Mouse (Mus musculus): ENCODE data around the gene Cryl1. TPM values are rescaled to one million over a fixed set of nuclear protein-coding genes. Genes with fewer than 3 reads are reported as not detected.

The Cryl1 gene
- polyA plus RNA-seq, 1 experiment from 2014 or later, result 27.4 TPM

GRCm38 (mm10) chr14:57342316-57343055 is 55.8 kb downstream of the Cryl1 start:
- no peaks in the 10 kb centered on the region for H3K9me3 ChIP-seq

GRCm38 (mm10) chr14:57338666-57339065 is 59.7 kb downstream of the Cryl1 start:
- Histone ChIP-seq H3K9ac (no peak overlapping the region), H3K4me1 (0 out of 2 replicates have a peak, but pooled peaks cover 4% of the 10 kb centered on the region), H3K27me3 (no peaks in the 10 kb centered on the region), H3K4me2 (no peak overlapping the region), H3K27ac (no peak overlapping the region), H3K4me3 (no peak overlapping the region), H3K36me3 (no peaks in the 10 kb centered on the region), H3K9me3 (no peaks in the 10 kb centered on the region)
- 29% methylated on average over 6 of the region's 6 CpGs for WGBS
- ATAC-seq (ENCODE audit: borderline replicate concordance, extremely low read depth, low FRiP score, low TSS enrichment), result no peak

More at GRCm38 (mm10) chr14:57342316-57343055, 55.8 kb downstream of the Cryl1 start:
- H3K4me1 ChIP-seq, result 0 out of 2 replicates have a peak, but pooled peaks cover 4% of the 10 kb centered on the region
- H3K36me3 ChIP-seq, result no peaks in the 10 kb centered on the region
- H3K4me3 ChIP-seq, result no peak overlapping the region
- no peak overlapping the region for H3K9ac ChIP-seq
- H3K4me2 ChIP-seq, result no peak overlapping the region
- H3K27me3 ChIP-seq, result no peaks in the 10 kb centered on the region
- no peak for ATAC-seq (ENCODE audit: borderline replicate concordance, extremely low read depth, low FRiP score, low TSS enrichment)
- WGBS, result 68% methylated on average over 6 of the region's 6 CpGs
- H3K27ac ChIP-seq, result no peak overlapping the region

- no peak overlapping the region for H3K9ac ChIP-seq
- no peaks in the 10 kb centered on the region for H3K27me3 ChIP-seq
- no peaks in the 10 kb centered on the region for H3K36me3 ChIP-seq
- ATAC-seq (ENCODE audit: borderline replicate concordance, extremely low read depth, low FRiP score, low TSS enrichment), result no peak
- no peak overlapping the region for H3K4me2 ChIP-seq
- no peaks in the 10 kb centered on the region for H3K9me3 ChIP-seq
- no peak overlapping the region for H3K27ac ChIP-seq
- H3K4me1 ChIP-seq, result 0 out of 2 replicates have a peak, but pooled peaks cover 4% of the 10 kb centered on the region
- no peak overlapping the region for H3K4me3 ChIP-seq
- 72% methylated on average over 6 of the region's 6 CpGs for WGBS
Observed at GRCm38 (mm10) chr14:57334833-57335232, 63.5 kb downstream of the Cryl1 start.

- Histone ChIP-seq H3K9ac (no peak overlapping the region), H3K27me3 (no peaks in the 10 kb centered on the region), H3K27ac (no peak overlapping the region), H3K36me3 (no peaks in the 10 kb centered on the region), H3K9me3 (no peaks in the 10 kb centered on the region), H3K4me3 (no peak overlapping the region), H3K4me1 (no peaks in the 10 kb centered on the region), H3K4me2 (no peak overlapping the region)
- WGBS, result 55% methylated on average over 8 of the region's 8 CpGs
- ATAC-seq (ENCODE audit: borderline replicate concordance, extremely low read depth, low FRiP score, low TSS enrichment), result no peak
Observed at GRCm38 (mm10) chr14:57332503-57332902, 65.8 kb downstream of the Cryl1 start.

- Histone ChIP-seq H3K27me3 (no peaks in the 10 kb centered on the region), H3K4me3 (no peak overlapping the region), H3K27ac (no peak overlapping the region), H3K4me1 (no peaks in the 10 kb centered on the region), H3K9me3 (no peaks in the 10 kb centered on the region), H3K4me2 (no peak overlapping the region), H3K9ac (no peak overlapping the region), H3K36me3 (no peaks in the 10 kb centered on the region)
- 65% methylated on average over 10 of the region's 10 CpGs for WGBS
- no peak for ATAC-seq (ENCODE audit: borderline replicate concordance, extremely low read depth, low FRiP score, low TSS enrichment)
Observed at GRCm38 (mm10) chr14:57331097-57331496, 67.2 kb downstream of the Cryl1 start.

GRCm38 (mm10) chr14:57329600-57329999 is 68.7 kb downstream of the Cryl1 start:
- Histone ChIP-seq H3K27ac (no peak overlapping the region), H3K36me3 (no peaks in the 10 kb centered on the region), H3K4me3 (no peak overlapping the region), H3K4me2 (no peak overlapping the region), H3K27me3 (no peaks in the 10 kb centered on the region), H3K9ac (no peak overlapping the region), H3K9me3 (no peaks in the 10 kb centered on the region), H3K4me1 (no peaks in the 10 kb centered on the region)
- WGBS, result 86% methylated on average over 15 of the region's 15 CpGs
- no peak for ATAC-seq (ENCODE audit: borderline replicate concordance, extremely low read depth, low FRiP score, low TSS enrichment)

GRCm38 (mm10) chr14:57326771-57327170 is 71.6 kb downstream of the Cryl1 start:
- H3K36me3 ChIP-seq, result no peaks in the 10 kb centered on the region
- H3K4me1 ChIP-seq, result no peaks in the 10 kb centered on the region
- H3K4me2 ChIP-seq, result no peak overlapping the region
- H3K27ac ChIP-seq, result no peak overlapping the region
- no peaks in the 10 kb centered on the region for H3K9me3 ChIP-seq
- no peak for ATAC-seq (ENCODE audit: borderline replicate concordance, extremely low read depth, low FRiP score, low TSS enrichment)
- H3K9ac ChIP-seq, result no peak overlapping the region
- 84% methylated on average over 6 of the region's 6 CpGs for WGBS
- no peak overlapping the region for H3K4me3 ChIP-seq
- H3K27me3 ChIP-seq, result no peaks in the 10 kb centered on the region

- Histone ChIP-seq H3K4me2 (no peak overlapping the region), H3K9me3 (no peaks in the 10 kb centered on the region), H3K27ac (no peak overlapping the region), H3K4me3 (no peak overlapping the region), H3K9ac (no peak overlapping the region), H3K4me1 (peaks cover 4% of the 10 kb centered on the region; the same call in 1 of the 2 replicates), H3K36me3 (no peaks in the 10 kb centered on the region), H3K27me3 (no peaks in the 10 kb centered on the region)
- no peak for ATAC-seq (ENCODE audit: borderline replicate concordance, extremely low read depth, low FRiP score, low TSS enrichment)
- WGBS, result 54% methylated on average over 1 of the region's 1 CpGs
Observed at GRCm38 (mm10) chr14:57318812-57319211, 79.5 kb downstream of the Cryl1 start.

- Histone ChIP-seq H3K4me2 (no peak overlapping the region), H3K4me1 (peaks cover 4% of the 10 kb centered on the region; the same call in 1 of the 2 replicates), H3K36me3 (no peaks in the 10 kb centered on the region), H3K9ac (no peak overlapping the region), H3K27ac (no peak overlapping the region), H3K27me3 (no peaks in the 10 kb centered on the region), H3K4me3 (no peak overlapping the region), H3K9me3 (no peaks in the 10 kb centered on the region)
- 50% methylated on average over 16 of the region's 16 CpGs for WGBS
- no peak for ATAC-seq (ENCODE audit: borderline replicate concordance, extremely low read depth, low FRiP score, low TSS enrichment)
Observed at GRCm38 (mm10) chr14:57316662-57317600, 81.4 kb downstream of the Cryl1 start.

- no peak for ATAC-seq (ENCODE audit: borderline replicate concordance, extremely low read depth, low FRiP score, low TSS enrichment)
- Histone ChIP-seq H3K36me3 (no peaks in the 10 kb centered on the region), H3K4me2 (no peak overlapping the region), H3K9ac (no peak overlapping the region), H3K27me3 (no peaks in the 10 kb centered on the region), H3K27ac (peak overlapping the region; percentile 54), H3K9me3 (no peaks in the 10 kb centered on the region), H3K4me3 (no peak overlapping the region), H3K4me1 (peaks cover 4% of the 10 kb centered on the region; the same call in 1 of the 2 replicates)
- WGBS, result 47% methylated on average over 3 of the region's 3 CpGs
Observed at GRCm38 (mm10) chr14:57315976-57316375, 82.4 kb downstream of the Cryl1 start.

GRCm38 (mm10) chr14:57315551-57315950 is 82.8 kb downstream of the Cryl1 start:
- H3K9me3 ChIP-seq, result no peaks in the 10 kb centered on the region
- H3K36me3 ChIP-seq, result no peaks in the 10 kb centered on the region
- H3K27ac ChIP-seq, result peak overlapping the region; percentile 54
- peaks cover 4% of the 10 kb centered on the region; the same call in 1 of the 2 replicates for H3K4me1 ChIP-seq
- H3K27me3 ChIP-seq, result no peaks in the 10 kb centered on the region
- no peak for ATAC-seq (ENCODE audit: borderline replicate concordance, extremely low read depth, low FRiP score, low TSS enrichment)
- no peak overlapping the region for H3K4me2 ChIP-seq
- H3K4me3 ChIP-seq, result no peak overlapping the region
- no peak overlapping the region for H3K9ac ChIP-seq
- 57% methylated on average over 7 of the region's 7 CpGs for WGBS
